Mouse (Mus musculus) spleen, postnatal 36 days (tissue): ENCODE results near the gene Rtp3.

ENCODE experiments used
- DNase-seq, 2 experiments: peaks; one replicate each; pipeline ENCODE4 v3.0.0; 2022; ENCODE audit warnings: low spot score in 2 of 2, mixed read lengths in 1 of 2

Gene Rtp3

DNA sequence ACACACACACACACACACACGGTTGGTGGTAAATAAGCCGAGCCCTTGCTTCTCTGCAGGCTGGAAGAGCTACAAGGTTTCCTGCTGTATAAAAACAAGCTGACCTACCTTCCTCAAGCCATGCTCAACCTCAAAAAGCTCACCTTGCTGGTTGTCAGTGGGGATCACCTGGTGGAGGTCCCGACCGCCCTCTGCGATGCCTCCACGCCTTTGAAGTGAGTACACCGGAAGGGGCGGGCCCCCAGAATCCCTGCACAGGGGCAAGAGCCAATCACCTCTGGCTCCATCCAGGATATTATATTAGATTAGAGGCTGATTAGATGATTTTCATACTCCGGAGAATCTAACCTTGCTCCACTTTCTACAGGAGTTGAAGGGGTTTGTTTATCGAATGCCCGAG lies 11.0 kb downstream of the Rtp3 start:
- no peak for DNase-seq

DNA sequence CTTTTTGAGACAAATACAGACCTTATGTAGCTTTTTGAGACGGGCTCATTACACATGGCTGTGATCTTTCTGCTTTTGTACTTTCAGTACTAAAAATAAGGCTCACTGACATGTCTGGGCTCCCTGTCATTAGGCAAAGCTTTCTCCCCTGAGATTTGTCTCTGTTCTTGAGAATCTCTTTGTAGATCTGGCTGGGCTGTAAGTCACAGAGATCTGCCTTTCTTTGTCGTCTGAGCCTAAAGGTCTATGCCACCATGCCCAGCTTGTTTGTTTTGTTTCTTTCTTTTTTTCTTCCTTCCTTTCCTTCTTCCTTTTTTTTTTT lies 24.5 kb downstream of the Rtp3 start:
- DNase-seq = no peak

DNA sequence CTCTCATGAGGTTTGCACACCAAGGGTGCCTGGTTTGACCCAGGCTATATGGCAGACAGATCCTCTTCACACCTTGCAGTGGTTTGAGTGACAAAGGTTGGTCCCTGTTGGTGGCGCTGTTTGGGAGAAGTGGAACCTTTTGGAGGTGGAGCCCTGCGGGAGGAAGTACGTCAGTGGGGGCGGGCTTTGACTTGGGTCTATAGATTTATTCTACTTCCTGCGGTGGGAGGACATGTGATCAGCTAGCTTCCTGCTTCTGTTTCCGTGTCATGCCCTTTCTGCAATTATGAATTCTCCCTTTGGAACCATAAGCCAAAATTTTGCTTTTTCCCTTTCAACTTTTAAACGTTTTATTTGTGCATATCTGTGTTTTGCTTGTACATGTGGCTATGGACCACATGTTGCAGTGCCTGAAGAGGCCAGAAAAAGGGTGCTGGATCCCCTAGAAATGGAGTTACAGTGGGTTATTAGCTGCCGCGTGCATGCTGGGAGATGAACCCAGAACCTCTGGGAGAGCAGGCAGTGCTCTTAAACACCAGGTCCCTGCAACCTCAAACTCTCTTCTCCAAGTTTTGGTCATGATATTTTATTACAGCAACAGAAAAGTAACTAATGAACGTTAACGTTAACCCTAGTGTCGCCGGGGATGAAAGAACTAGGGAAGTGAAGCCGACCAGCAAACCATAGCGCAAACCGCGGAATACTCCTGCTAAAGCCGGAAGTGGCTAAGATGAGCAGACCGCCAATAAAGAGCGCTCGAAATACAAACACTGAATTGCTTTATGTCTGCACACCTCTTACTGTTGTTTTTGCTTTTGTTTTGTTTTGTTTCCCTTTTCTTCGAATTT lies 25.1 kb downstream of the Rtp3 start:
- peak in 1 of 2 experiments; percentile 8 for DNase-seq

DNA sequence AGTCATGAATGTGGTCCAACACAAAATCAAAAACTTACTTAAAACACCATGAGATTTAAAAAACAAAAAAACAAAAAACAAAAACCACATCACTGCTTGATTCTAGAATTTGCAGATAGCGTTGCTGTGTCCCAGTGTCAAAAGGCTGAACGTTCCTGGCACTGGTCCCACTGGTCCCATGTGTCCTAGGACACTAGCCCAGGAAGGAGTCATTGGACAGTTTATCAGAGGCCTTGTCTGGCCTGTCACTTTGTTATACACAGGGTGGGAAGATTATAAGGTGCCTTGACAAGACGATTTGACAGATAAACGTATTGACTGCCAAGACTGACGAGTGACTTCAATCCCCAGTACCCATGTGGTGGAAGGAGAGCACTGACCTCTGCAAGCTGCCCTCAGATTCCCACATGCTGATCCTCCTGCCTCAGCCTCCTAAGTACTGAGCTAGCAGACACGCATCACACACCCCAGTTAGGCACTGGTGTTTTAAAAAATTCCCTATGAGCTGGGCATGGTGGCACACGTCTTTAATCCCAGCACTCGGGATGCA lies 26.7 kb downstream of the Rtp3 start:
- DNase-seq = no peak

DNA sequence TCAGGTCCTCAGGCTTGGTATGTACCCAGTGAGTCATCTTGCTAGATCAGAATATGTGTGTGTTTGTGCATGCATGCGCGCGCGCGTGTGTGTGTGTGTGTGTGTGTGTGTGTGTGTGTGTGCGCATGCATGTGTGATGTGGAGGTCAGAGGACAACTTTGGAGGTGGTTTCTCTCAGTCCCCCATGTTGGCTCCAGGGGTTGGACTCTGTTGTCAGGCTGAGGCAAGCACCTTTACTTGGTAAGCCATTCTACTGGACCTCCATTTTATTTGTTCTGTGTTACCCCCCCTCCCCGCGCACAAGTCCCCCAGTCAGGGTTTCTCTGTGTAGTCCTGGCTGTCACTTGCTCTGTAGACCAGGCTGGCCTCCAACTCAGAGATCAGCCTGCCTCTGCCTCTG lies 29.0 kb downstream of the Rtp3 start:
- DNase-seq = no peak

DNA sequence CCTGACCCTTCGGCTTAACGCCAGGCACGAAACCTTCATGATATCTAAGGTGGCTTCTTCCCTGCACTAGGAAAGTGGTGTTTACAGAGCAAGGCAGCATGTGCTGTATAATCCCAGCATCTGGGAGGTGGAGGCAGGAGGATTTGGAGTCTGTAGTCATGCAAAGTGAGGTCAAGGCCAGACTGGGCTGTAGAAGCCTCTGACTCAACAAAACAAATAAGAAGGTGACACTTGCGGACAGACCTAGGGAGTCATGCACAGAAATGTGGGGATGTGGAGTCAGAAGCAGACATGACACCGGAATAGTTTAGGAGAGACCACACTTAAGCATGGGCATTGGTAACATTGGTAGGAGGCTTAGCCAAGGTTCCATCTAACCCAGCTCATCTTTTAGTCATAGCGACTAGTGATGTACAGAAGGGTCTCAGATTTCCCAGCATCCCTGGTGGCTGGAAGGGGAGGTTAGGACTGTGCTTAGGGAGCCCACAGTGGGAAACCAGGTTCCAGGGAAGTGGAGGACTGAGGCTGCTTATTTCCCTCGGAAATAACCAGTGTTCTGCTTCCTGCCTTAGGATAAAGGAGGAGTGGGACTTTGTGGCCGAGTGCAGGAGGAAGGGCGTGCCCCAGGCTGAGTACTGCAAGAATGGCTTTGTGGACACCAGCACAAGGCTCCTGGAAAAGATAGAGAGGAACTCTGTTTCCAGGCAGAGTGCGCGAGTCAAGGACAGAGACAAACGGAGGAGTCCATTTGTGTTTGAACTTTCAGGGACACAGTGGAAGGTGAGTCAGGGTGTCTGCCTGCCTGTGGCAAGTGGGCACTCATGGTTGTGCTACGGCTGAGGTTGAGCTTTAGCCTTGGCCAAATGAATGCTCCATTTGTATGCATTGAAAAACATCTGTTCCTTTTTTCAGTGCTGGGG lies 29.9 kb downstream of the Rtp3 start:
- no peak for DNase-seq

DNA sequence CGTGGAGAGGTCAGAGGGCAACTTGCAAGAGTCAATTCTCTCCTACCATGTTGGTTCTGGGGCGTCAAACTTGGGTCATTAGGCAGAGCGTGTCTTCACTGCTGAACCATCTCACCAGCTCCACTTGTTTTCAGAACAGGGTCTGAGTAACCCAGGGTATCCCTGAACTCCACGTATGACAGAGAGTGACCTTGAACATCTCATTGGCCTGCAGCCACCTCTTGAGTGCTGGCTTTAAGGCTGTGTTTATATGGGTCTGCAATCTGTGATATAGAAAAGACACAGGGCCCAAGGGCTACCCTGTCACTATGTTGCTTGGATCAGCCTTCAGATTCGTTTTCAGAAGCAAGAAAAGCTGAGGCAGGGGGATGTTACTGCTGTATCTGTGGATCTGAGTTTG lies 30.7 kb downstream of the Rtp3 start:
- no peak for DNase-seq

DNA sequence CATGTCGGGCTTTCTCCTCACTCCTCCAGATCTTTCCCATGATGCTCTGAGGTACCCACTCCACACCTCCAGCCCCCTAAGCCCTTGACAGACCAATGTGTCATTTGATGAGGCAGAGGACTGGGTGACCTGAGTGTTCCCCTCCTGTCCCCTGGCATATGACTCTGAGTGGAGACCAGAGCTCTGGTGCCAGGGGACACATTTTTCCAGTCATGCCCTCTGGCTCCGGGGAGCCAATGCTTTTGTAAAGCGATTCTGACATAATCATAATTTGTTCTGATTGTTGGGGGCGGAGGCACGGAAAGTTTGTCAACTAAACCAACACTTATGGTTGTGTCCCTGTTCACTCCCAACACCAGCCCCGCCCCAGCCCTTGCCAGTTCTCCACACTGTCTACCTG lies 34.4 kb downstream of the Rtp3 start:
- DNase-seq = no peak

DNA sequence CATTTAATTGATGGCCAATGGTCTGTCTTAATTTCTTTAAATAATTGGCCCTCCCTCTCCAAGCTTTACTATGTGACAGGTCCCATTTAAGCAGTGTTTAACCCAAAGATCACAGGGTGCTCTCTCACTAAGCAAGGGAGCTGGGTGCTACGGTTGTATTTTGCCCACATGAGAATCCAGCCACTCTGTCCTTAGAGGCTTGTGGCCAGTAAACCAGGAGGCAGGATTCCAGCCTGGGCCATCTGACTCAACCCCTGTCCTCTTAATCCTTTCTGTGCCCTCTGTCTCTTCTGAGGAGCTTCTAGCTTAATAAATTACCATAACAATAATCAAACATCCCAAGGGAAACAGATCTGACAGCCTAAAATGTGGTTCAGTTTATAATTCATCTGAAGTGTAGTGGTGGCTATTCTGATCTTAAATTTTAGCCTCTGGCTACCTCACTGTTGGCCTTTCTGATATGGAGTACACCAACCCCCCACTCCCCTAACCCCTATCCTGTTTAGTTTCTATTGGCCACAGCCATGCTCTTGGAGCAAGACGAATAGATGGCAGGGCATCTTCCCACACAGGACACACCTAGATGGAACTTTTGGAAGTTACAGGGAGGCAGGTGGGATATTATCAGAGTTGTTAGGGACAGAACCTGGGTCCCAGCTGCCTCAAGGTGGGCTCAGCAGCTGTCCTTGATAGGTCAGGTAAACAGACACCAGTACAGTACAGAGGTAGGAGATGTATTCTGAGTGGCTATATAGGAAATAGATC lies 35.5 kb downstream of the Rtp3 start:
- DNase-seq = no peak

DNA sequence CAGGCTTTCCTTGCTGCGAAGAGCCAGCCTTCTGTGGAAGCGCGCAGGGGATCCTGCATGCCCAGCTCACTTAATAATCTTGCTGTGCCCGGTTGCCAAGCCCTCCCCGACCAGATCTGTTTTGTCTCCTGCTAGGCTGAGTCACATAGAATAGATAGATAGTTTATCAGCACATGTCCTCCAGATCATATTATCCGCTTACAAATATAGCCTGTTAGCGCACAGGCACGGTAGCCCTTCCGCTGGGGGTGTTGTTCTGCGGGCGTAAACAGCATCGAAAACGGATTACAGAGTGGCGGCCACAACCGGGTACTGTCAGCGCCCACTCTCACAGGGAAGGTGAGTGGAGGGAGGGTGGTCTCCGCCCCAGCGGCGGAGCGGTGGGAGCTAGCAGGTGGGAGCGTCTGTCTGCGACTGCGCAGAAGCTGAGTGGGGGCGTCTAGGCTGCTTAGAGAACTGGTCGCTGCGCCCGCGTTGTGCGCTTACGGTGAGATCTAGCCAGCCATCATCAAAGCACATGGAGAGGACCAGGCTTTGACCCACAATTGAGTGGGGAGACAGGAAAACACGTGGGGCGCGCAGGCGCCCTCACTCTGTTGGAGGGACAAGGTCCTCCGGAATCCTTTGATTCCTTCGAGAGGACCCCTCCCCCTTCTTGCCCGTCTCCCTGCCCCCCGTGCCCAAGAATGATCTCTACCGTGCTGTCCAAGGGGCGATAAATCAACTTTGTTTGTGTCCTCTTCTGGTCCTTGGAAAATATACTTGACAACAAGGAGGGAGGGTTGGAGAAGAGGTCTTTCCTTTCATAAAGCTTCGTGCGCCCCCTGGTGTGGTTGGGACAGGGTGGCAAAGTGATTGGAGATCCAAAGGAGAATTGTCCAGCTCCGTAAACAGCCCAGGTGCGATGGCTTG lies 36.6 kb downstream of the Rtp3 start:
- DNase-seq = peak; percentile 10 to 23

DNA sequence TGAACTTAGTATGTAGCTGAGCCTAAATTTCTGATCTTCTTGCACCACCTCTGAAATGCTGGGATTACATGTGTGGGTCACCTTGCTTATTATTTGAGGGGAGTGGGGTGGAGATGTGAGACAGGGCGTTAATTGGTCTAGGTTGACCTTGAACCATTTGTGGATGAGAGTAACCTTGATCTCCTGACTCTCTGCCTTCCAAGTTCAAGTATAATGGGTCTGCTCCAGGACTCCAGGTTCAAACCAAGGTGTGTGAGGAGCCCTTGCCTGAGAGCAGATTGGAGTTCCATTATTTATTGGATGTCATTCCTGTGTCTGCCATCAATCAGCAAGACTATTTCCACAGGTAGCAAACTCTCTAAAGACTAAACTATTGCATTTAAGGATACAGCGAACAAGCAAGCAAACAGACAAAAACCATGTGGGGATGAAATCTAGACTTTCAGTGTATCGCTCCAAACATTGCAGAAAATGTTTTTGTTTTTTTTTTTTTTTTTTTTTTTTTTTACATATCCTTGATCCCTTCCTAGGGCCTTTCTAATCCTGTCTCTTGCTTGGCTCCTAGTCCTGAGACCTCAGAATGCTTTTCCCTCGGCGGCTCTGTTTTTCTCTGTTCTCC lies 37.3 kb downstream of the Rtp3 start:
- DNase-seq = no peak

DNA sequence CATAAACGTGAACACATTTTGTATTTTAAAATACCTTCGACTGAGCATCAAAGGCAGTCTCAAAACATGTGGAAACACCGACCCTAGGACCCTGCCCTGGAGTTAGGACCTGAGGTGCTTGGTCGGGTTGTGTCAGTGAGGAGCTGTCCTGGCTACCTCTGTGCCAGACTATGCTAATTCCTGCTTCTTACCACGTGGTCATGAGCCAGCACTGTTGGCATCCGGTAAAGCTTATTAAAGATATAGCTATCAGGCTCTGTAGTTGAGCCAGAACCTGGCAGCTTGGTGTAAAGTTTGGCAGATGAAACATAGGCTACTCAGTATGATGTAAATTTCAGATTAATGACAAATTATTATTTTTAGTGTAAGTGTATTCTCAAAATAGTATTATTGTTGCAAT lies 38.0 kb downstream of the Rtp3 start:
- no peak for DNase-seq

DNA sequence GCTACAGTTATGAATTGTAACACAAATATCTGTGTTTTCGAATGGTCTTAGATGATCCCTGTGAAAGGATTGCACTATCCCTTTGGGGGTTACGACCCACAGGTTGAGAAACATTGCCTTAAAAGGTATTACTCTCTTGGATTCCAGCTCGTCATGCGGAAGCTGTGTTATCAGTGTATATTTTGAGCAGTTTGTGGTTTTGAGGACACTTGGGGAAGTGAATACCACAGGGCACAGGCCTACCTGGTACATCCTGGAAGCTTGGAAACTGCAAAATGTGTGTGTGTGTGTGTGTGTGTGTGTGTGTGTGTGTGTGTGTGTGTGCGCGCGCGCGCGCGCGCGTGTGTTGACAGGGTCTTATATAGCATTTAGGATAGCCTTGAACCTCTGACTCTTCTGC lies 38.5 kb downstream of the Rtp3 start:
- DNase-seq = no peak

DNA sequence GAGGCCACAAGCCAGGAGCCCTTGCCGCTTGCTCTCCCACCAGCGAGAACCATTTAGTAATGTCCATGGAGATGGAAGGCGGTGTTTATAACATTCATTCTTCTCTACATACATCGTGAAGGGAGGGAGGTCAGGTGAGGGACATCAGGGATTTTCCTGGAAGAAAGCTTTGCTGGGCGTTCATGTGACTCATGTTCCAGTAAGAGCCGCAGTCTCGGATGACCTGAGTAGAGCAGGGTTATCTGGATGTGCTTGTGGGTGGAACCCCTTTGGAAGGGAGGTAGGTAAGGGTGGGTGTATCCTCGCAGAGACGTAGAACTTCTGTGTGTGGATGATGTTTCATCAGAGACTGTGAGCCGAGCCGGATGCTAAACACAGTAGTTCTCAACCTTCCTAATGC lies 39.0 kb downstream of the Rtp3 start, which contains the start of gene Lrrc2:
TSS of gene Lrrc2 (plus strand) at position 149 of the 400 bp plus-strand sequence.
- DNase-seq = no peak

DNA sequence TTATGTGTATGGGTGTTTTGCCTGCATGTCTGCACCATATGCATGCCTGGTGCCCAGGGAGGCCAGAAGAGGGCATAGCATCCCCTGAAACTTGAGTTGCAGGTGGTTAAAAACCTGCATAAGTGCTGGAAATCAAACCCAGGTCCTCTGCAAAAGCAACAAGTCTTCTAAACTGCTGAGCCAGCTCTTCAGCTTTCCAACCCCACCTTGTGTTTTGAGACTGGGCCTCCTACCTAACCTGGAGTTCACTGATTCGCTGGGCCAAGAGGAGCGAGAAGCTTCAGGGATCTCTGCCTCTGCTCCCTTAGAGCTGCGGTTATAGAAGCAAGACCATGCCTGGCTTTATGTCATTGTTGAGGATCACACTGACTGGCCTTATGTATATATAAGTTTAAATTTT lies 40.3 kb downstream of the Rtp3 start:
- no peak for DNase-seq

DNA sequence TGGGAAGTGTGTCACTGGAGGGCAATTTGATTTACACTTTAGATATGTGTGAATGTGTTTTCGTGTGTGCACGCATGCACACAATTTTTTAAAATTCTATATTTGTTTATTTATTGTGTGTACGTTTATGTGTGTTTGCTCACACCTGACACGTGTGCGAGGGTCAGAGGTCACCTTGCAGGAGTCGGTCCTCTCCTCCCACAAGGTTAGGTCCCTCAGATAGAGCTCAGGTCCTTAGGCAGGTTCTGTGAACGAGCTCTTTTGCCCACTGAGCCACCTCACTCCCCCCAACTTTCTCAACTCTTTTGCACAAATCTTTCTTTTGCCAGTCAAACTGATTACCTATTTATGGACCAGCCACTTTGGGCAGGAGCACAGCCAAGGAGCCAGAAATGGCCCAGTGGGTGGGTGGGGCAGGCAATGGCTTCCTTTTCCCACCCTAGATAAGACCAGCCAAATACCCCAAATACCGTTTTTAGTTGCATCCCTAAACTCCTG lies 41.5 kb downstream of the Rtp3 start:
- no peak for DNase-seq

DNA sequence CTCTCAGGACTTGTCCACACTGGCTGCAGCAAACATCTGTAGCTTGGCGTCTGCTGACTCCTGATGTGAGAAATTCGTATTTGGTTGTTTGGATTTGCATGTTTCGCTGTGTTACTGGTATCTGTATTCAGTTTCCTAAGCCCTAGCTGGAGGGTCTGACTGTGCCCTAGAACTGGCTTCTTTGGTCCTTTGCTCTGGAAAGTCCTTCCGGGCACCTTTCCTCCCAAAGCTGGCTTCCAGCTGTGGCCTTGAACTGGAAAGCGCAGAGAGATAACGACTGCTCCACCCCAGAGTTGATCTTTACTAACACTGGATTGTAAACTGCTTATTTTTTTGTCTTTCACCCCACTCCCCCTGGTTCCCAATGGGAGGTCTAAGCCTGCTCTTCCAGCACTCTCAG lies 42.5 kb downstream of the Rtp3 start:
- no peak for DNase-seq

DNA sequence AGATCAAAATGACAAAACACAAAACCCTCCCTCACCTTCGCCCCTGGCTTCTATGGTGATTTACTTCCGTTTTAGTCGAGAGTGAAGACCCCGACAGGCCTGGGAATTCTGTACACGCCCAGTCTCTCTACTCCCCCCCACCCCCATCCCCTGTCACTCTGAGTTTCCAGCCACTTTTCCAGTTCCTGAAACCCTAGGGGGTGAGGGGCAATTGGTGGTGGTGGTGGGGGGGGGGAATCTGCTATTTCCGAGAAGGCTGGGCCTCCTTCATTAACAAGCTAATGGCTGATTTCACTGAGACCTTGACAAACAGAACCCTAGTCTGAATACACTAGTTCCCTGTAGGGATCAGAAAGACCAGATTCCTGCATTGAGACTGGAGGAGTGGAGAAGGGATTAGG lies 43.1 kb downstream of the Rtp3 start:
- DNase-seq = no peak

DNA sequence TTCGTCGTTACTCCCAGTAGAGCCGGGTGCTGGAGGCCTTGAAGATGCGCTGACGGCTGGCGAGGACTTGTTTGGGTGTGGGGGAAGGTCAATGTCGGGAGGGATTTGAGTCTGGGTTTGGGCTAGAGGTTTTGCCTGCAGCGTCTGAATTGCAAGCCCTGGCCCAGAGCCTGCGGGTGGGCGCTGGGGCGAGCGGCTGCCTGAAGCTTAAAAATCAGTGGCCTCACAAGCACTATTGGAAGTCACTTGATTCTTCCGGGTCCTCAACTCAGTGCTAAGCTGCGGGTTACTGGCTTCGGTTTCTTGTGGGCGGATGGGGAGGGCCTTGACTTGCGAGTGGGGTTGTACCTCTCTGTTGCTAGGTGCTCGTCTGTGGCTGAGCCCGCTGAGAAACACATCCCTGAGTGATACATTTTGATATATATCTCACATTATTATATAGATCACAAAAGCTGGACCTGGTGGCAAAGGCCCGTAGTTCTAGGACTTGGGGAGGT lies 43.8 kb downstream of the Rtp3 start:
- DNase-seq = peak; percentile 38 to 39

DNA sequence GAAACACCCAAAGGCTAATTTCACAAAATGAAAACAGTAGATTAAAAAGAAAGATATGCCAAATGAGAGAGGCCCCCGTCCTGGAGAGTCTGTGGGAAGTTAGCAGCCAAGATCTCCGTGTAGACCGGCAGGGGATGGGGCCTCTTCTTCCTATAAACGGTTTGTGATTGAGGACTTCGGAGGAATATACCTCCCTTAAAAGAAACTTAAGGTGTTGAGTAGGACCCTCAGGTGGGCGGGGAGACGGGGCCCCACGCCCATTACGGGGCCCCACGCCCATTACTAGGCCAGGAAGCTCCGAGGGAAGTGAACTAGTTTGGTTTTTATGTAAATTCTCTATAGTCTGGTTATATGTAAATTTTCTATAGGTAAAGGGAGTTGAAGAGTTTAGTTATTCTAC lies 44.5 kb downstream of the Rtp3 start, which contains the start of gene Tdgf1:
TSS of gene Tdgf1 (minus strand) at position 233 of the 400 bp plus-strand sequence.
- no peak for DNase-seq
